Mouse (Mus musculus): ENCODE results near the gene 4933427D14Rik.

DNA sequence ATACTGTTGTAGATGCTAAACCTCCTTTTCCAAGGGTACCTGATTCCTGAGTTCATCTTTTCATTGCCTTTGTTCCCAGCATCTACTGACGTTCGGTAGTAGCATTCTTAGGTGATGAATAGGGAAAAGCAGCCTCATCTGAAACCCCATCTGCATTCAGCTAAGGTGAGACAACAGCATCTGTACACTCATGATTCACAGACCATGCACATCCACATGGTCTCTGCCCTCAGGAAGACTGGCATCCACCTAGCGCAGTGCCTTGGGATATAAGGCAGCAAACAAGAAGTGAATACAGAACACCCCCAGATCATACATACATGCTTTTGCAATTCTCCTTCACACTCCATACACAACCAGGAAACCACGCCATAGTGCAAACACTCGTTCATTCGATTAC is 32.5 kb downstream of the 4933427D14Rik start:
- no peak for TF ChIP-seq CTCF (IDR thresholded peaks at IDR 0.05; ENCODE audit: insufficient read depth, low read length)
- no peak for TF ChIP-seq POLR2A (IDR thresholded peaks at IDR 0.05; ENCODE audit: borderline replicate concordance, extremely low read depth, low read depth, low read length)
